Mouse (Mus musculus) small intestine, adult 2 months (tissue): ENCODE results near the gene Dusp2.

Source experiments
- CTCF ChIP-seq: fragments of 200-500 bp; IDR thresholded peaks from 2 replicates; pipeline ENCODE4 v1.5.1; 2012; ENCODE audit warnings: low read depth, mild to moderate bottlenecking, control low read depth, inconsistent platforms, low read length, moderate library complexity, mixed read lengths; ENCODE audit not compliant: insufficient replicate concordance, insufficient read length; ENCODE audit errors: extremely low read depth
- POLR2A ChIP-seq: fragments of 200-500 bp; IDR thresholded peaks from 2 replicates; pipeline ENCODE4 v1.6.1; 2012; ENCODE audit warnings: low read depth, mild to moderate bottlenecking, control low read depth, inconsistent platforms, low read length, moderate library complexity

DNA sequence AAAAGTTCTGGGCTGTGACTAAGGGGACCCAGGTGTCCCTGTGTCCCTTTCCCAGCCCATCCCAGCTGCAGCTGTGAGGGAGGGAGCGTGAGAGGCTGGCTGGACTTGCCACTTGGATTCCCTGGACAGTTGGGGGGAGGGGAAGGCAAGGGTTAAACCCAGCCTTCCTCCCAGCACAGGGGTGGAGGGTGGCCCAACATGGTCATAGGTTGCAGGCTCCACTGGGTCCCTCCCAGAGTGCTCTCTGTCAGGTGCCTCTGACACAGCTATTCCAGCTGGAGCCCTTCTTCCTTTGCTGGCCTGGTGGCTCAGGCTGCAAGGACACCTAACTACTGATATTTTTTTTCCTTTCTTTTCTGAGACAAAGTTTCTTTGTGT lies 35.5 kb downstream of the Dusp2 start:
- TF ChIP-seq POLR2A (no peak), CTCF (no peak)
